Mouse (Mus musculus) gastrocnemius, postnatal 25 days (tissue): ENCODE measurements around the gene Krt222. TPM values are rescaled to one million over a fixed set of nuclear protein-coding genes. Genes with fewer than 3 reads are reported as not detected.
A peak's percentile ranks its signal among the peaks of the same experiment; 100 is the strongest.
"Not testable (repeated sequence)": the region's sequence is repeated elsewhere in the genome, so short reads cannot be mapped to it uniquely, and the experiment has no call there.

ENCODE experiments used
- DNase-seq: peaks from one replicate; pipeline ENCODE4 v3.0.0; 2022
- long read RNA-seq, 2 experiments: library from polyadenylated mRNA; stranded (forward); transcript quantifications; one replicate each; pipeline ENCODE4 v2.0.0; 2021
- total RNA-seq, 2 experiments: library from RNA; stranded (reverse); gene quantifications; 1 replicate in 1 of 2; 2 replicates in 1 of 2; pipeline ENCODE4 v1.2.3; 2021

Krt222 gene
- 1 to 10 TPM; 4.9 to 6.4 TPM for total RNA-seq
- long read RNA-seq, experiment 1, transcript Krt222-202 (6 exons, 3,072 nt): major isoform, 7 of 8 reads
- long read RNA-seq, experiment 1, partial matches to known transcripts: 0 of 8 reads
- long read RNA-seq, experiment 1, other reads (novel, unspliced or antisense): 1 of 8 reads
- long read RNA-seq, experiment 2, transcript Krt222-202 (6 exons, 3,072 nt): major isoform, 5 of 7 reads
- long read RNA-seq, experiment 2, partial matches to known transcripts: 0 of 7 reads
- long read RNA-seq, experiment 2, other reads (novel, unspliced or antisense): 2 of 7 reads

DNA sequence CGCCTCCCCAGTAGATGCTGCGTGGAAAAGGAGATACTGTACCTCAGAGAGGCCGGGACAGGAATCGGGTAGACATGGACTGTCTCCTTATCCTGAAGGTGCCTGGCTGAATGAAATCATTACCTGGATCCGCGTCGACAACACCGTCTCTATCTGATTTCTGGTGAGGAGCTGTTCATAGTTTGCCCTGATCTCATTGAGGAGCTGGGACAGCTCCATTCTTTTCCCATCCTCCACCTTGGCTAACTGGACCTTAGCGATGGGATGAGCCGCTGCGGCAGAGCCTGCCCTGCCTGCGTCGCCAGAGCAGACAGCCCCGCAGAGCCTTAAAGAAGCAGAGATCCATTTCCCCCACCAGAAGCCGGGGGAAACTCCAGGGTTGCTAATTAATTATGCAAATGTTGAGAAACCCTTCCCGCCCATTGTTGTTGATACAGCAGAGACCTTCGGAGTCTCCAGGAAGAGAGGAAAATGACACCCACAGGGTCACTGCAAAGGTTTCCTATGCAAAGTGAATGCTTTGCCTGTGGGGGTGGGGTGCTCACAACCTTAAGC lies at the start of gene Krt222:
Krt222 (minus strand) TSS at position 266 of the 555 bp plus-strand sequence.
- peak; percentile 7 for DNase-seq

DNA sequence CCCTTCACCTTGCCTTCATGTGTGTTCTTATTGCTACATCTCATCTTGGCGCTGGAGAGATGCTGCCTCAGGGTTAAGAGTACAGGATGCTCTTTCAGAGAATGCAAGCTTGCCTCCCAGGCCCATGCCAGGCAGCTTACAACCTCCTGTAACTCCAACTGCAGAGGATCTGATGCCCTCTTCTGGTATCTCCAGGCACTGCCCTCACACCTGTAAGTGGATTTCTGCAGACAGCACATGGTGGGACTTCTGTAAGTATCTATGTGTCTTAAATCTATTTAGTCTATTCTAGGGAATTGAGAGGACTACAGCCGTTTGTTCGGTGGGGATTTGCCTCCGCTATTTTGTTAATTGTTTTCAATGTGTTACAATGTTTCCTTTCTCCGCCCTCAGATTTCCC lies 49.0 kb upstream of the Krt222 start:
- DNase-seq: no peak

DNA sequence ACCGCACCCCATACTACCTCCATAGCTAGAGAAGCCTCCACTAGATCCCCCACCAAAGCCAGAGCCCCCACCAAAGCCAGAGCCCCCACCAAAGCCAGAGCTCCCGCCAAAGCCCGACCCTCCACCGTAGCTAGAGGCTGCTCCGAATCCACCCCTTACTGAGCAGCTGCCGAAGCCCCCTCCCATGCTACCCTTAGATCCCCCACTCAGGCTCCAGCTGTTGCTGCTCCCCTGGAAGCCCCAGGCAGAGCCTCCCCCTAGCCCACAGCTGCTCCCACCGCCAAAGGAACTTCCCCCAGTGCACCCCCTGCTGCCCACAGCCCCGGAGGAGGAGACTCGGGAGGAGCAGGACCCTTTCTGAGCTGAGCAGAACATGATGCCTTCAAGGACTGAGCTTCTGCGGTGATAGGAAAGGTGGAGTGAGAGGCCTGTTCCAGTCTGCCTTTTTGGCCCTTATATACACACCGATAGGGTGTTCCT lies 41.0 kb upstream of the Krt222 start, which contains the start of gene Krt24:
Krt24 (minus strand) TSS at position 430 of the 480 bp plus-strand sequence.
- DNase-seq: no peak

DNA sequence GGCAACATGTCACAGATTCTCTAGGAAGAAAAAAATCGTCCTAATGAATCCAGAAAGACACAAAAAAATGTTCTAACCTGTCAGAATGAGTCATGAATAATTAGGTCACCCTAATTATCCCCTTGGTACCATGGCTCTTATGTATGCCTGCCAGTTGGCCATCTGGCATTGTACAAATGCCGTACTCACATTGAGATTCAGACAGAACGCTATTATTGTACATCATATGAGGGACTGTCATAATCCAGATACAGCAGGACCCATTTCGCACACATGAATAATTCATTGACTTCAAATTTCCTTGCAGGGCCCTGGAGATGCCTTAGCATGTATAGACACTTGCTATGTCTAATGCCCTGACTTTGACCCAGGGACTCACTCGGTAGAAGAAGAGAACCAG lies 40.1 kb upstream of the Krt222 start:
- DNase-seq: no peak

DNA sequence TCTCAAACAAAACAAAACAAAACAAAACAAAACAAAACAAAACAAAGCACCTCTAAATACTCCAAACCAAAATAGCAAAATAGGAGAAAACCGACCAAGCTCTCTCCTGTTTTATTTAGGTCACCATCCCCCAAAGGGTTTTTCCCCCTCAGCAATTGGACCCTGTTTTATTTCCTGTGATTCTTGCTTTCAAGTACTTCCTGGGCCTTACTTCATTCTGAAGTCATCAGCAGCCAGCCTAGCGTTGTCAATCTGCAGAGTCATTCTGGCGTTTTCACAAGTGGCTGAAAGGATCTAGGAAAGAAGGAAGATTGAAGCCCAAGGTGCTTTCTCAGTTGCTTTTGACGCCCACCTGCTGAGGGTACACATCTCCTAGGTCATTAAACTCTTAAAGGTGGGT lies 39.4 kb upstream of the Krt222 start:
- no peak for DNase-seq

DNA sequence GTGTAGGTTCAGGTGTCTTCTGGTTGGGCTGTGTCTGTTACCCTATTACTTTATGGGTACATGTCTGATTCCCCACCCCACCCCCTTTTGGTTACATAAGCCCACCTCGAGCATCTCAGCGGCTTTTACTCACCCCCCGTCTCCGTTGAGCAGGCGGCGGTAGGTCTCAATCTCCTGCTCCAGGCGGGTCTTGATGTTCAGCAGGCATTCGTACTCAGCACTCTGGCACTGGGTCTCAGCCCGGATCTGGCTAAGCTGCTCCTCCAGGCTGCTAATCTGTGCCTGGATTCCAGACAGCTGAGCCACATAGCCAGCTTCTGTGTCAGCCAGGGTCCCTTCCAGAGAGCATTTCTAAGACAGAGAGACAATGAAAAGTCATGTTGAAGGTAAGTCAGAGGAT lies 37.2 kb upstream of the Krt222 start:
- DNase-seq: no peak

DNA sequence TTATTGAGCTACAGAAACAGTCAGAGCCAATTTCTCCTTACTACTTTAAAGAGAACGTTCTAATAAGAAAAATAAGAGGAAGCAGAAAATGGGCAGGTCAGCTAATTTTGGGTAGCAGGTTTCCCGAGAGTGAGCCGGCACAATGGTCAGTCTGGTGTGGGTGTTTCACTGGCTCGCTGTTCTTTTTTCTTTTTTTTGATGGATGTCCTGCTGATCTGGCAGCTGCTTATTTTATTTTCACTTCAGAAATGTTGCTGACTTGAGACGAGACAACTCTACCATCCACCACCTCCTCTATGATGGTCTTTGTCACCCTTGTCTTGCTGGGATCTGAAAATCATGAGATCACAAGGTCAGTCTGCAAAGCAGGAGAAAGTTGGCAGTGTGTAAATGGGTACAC lies 36.1 kb upstream of the Krt222 start:
- no peak for DNase-seq

DNA sequence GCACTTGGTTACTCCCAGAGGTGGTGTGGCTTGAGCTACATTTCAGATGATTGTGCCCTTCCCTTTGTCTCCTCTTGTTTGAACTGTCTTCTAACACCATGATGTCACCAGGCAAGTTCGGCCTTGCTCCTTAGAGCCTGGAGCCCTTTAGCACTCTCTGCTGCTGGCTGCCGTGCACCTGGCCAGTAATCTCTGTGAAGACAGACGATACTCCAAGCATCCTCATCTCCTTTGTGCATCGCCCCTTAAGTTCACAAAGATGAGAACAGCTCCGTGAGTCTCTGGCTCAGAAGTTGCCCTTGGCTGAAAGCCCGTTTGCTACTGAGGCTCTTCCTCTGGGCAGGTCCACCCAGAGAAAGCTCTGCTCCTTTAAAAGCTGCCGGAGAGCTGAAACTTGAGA lies 32.9 kb upstream of the Krt222 start:
- no peak for DNase-seq

DNA sequence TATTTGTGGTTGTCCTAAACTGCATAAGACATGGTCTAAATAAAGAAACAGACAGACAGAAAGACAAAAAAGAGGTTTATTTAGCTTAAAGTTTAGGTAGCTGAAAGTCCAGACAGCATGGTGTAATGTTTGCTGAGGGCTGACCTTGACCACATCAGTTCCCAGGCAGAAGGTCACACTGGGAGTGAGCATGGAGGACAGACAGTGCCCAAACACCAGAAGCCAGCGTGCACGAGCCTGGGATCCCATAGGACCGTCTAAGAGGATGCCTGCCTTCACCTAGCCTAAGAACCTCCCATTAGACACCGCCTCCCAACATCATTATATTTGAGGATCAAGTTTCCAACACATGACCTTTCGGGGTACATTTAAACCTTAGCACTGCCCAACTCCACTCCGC lies 31.7 kb upstream of the Krt222 start:
- DNase-seq: no peak

DNA sequence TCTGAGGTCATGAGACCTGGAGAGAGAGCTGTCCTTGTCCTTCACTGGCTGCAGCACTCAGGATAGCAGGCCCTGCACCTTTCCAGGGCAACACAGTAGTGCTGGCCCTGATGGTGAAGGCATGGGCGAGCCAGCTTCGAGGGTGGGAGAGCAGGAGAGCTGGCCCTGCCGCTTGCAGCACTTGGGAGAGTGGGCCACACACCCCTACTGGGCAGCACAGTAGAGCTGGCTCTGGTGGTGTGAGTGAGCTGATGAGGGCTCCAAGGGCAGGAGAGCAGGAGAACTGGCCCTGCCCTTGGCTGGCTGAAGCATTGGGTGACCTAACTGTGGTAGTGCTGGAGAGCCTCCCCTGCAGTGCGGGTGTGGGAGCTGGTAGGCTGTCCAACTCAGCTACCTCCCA lies 28.8 kb upstream of the Krt222 start:
- DNase-seq: no peak

DNA sequence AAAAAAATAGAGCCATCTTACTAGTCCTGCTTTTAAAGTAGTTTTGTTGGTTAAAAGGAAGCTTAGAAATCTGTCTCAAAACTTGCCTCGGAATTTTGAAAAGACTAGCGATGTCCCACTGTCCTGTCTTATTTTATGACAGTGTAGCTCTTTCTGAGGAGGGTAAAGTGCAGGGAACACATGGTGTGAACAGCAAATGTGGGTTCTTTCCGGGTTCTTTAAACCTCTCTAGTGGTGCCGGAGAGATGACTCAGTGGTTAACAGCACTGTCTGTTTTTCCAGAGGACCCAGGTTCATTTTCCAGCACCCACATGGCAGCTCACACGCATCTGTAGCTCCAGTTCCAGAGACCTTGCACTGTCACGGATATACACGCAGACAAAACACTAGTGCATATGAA lies 25.3 kb upstream of the Krt222 start:
- DNase-seq: no peak

DNA sequence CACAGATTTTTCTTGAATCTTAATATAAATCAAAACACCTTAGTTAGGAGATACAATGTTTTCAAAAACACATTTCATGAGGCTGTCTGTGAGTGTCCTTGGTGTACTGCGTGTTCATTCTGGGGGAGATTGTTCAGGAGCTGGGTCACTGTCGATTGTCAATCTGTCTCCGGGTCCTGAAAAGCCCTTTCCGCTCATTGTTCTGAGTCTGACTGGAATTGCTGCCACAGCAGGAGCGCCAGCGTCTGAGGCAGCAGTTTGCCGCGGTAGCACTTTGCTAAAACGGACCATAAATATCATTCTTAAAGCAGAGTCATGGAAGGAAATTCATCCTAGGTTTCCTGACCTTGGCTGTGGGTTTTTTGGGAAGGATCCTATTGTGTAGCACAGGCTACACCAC lies 21.9 kb upstream of the Krt222 start:
- no peak for DNase-seq

DNA sequence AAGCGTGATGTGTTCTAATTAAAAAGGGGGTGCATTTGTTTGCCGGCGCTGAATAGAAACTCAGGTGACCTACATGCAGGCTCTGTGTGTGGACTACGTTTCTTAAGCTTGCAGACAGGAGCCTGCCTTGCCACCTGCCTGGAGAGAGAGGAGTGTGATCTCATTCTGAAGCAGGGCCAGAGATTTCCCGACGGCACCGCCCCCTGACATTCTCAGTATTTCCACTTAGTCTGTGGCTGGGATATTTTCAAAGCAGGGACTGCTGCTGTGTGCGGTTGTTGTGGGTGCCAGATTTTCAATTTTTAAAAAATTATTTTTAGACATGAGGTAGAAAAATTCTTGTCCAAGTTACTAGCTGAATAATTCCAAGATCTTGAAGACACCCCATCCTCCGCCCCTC lies 21.3 kb upstream of the Krt222 start:
- no peak for DNase-seq

DNA sequence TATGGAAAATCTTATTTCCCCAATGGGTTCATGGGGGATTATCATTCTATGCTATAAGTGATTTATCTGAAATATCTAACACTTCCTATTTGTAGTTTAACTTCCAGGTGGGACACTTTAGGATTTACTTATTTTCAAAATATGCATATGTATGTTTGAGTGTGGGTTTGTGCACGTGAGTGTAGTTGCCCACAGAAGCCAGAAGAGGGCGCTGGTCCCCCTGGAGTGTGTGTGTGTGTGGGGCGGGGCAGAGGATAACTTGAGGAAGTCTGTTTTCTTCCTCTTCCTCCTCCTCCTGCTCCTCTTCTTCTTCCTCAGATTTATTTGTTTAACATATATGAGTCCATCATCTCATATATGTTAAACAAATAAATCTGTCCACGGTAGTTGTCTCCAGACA lies 12.3 kb upstream of the Krt222 start:
- DNase-seq: no peak

DNA sequence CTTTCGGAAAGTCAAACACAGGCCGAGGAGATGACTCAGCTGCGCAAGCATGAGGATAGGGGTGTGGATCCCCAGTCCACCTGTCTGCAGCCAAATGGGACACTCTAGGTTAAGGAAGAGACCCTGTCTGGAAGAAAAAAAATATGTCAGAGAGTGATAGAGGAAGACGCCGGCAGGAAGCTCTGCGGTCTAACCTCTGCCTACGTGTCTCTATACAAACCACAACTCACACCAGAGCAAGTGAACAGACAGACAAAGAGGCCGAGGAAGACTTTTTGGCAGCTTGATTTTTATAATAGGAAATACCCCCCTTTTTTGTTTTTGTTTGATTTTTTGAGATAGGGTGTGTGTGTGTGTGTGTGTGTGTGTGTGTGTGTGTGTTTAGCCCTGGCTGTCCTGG lies 11.4 kb upstream of the Krt222 start:
- DNase-seq: no peak

DNA sequence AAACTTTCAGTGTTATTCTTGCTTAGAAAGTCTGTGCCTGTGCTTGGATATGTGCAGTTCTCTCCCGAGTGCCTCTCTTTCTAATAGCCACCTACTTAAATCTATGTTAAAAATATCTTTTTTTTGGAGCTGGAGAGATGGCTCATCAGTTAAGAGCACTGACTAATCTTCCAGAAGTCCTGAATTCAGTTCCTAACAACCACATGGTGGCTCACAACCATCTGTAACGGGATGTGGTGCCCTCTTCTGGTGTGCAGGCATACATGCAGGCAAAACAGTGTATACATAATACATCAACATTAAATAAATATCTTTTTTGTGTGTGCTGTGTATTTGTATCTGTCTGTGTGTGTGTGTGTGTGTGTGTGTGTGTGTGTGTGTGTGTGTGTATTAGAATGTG lies 10.0 kb upstream of the Krt222 start:
- DNase-seq: no peak

DNA sequence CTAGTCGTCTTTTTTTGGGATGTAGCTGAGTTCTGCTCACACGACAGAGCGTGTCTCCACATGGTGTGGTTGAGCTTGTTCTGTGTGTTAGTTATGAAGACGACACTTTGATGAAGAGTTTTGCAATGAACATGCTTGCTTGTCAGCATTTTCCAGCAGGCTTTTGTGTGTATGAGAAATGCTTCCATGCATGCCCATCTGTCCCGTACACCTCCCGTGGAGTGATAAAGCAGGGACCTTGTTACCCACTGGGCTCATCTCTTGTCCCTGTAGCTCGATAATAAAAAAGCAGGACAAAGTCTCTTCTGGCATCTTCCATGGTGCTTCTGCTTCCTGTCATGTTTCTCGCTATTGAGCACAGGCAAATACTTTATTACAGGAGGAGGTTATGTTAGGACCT lies 8.8 kb upstream of the Krt222 start:
- DNase-seq: no peak

DNA sequence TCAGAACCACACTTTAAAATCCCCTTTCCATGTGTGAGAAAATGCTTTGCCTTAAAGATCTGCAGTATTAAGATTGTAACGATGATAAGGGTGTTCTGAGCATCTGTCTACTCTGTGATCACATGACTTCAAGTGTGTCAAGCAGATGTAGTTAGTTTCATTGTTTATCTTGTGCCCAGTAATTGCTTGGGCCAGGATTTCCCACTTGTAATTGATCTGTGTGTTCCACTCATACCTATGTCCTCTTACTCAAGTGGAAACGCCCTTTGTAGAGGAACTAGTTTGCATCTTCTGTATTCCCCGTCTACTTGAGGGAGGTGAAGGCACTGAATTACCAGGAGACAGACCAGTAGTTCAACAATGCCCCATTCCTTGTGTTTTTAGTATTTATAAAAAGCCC lies 6.8 kb upstream of the Krt222 start:
- no peak for DNase-seq

DNA sequence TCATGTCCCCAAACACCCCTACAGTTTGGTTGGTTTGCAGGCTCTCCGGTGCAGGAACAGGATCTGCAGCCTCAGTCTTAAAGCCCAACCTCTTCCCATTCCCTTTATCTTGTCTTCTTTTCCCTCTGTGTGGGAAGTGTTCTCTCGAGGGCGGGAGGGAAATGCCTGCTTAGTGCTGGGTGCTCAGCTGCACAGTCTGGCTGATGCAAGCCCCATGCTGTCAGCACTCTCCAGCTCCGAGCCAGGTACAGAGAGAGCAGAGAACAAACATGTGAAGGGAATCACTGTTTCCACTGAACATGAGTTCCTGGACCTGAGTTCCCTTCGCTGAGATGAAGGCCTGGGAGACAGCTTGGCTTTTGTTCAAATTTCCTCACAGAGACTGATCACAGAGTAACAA lies 6.4 kb upstream of the Krt222 start:
- DNase-seq: no peak

DNA sequence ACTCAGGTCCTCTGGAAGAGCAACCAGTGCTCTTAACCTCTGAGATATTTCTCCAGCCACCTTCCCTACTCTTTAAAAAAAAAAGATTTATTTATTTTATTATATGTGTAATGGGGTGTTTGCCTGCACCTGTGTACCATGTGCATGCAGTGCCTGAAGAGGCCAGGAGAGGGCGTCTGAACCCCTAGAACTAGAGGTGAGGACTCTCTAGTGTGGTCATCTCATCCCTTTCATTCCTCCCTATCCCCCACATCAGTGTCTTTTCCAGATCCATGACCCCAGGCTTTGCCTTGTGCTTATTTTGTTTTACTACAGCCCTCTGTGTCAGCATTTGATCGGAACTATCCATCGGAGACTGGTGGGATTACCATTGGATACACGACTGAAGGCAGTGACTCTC lies 5.2 kb upstream of the Krt222 start:
- no peak for DNase-seq

DNA sequence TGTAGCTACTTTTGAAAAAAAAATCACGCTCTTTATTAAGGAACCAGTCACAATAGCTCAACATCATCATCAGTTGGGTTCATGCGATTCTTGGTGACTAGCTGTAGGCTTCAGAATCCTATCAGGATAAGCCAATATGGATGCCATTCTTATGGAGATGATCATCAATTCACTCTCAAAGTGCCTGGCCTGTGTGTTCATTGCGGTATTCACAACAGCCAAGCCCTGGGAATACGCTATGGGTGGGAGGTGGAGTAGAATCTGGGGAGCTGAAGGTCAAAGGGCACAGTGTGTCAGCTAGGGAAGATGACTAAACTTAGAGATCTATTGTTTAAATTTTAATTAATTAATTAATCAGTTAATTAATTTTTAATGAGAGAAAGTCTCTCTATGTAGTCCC lies 4.0 kb upstream of the Krt222 start:
- DNase-seq: no peak

DNA sequence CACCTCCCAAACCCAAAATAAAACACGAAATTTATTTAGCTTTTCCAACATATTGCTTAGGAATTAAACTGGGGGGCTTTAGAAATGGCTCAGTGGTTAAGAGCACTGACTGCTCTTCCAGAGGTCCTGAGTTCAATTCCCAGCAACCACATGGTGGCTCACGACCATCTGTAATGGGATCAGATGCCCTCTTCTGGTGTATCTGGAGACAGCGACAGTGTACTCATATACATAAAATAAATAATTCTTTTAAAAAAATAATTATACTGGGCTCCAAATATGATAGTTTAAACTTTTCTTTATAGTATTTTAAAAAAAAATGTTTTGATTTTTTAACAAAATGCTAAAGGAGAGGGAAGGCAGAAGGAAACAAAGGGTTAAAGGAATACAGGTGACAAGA lies 634 bp upstream of the Krt222 start:
- not testable (repeated sequence) for DNase-seq

DNA sequence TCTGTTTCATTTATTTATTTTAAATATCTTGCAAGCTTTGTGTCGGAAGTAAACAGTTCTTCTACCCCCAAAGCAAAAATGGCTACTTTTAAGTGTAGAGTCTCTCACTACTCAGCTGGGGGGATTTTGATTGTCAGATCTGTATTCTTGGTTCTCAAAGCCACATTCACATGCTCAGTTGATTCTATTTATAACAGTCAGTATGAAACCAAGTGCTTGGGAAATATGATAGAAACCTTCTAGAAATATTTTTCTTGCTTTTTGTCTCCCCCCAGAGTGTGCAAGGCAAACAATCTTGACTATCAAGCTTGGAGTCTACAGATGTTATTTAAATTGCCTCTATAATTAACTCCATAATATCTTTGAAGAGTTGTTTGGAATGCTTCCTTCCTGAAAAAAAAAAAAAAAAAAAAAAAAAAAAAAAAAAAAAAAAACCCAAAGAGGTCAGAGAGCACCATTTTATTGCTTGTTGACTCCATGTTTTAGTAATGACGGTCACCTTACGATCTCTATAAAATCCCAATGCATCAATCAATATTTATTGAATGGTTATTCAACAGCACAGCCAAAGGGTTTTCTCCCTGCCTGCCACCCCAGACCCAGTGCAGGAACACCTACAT lies 575 bp downstream of the Krt222 start:
- DNase-seq: no peak

DNA sequence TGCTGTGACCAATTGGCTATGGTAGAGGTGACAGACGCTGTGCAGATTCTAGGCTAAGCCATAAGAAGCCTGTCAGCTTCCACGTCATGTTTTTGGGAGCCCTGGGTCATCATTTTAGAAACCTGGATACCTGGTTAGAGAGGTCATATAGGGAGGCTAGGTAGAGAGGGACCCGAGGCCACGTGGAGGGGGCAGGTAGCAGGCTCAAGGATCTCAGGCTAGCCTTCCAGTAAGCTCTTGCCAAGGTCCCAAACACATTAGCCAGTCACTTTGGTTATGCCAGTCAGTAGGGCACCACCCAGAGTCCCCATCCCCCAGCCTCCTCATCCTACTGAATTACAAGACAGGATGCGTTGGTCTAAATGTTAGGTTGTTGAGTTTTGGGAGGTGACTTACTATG lies 1.8 kb downstream of the Krt222 start:
- no peak for DNase-seq
